Mouse (Mus musculus): ENCODE results near the gene Tnf.

- no peak for TF ChIP-seq CTCF (IDR thresholded peaks at IDR 0.05; ENCODE audit: borderline replicate concordance, extremely low read depth, insufficient read depth, insufficient read length)
- no peak for TF ChIP-seq POLR2A (IDR thresholded peaks at IDR 0.05; ENCODE audit: borderline replicate concordance, extremely low read depth, insufficient read depth, insufficient read length, poor library complexity, severe bottlenecking)
Measured at GRCm38 (mm10) chr17:35240384-35241304, 38.8 kb upstream of the Tnf start.

All from brain, embryonic 14.5 days (tissue).